In the genomic region with DNA sequence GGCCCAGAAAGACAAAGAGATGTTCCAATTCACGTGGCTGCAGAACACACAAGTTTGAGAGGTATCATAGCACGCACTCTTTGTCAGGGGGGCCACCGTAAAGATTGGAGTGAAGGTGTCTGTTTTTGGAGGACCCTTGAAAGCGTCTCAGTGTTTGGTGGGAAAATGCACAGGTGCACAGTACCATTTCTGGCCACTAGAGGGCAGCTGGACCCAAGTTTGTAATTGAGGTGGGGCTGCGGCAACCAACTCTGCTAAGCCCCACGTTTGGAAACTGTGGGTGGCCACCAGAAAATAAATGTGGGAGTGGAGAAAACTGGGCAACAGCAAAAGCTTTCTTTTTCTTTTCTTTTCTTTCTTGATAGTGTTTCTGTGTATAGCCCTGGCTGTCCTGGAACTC, we compare ENCODE assay signal across 9 mouse cellular contexts. TPM values are rescaled to one million over a fixed set of nuclear protein-coding genes. Genes with fewer than 3 reads are reported as not detected.
A peak's percentile ranks its signal among the peaks of the same experiment; 100 is the strongest.
DNase-seq lines count a peak whose midpoint lies in the region; ATAC-seq and TF ChIP-seq lines count a peak whose summit lies in the region.
"Had no signal": no experiment of that assay in that cellular context is flagged by ENCODE, and none has a peak within 500 bp of the region (broad histone marks: within the 10 kb centered on the region; RNA-seq: fewer than 3 reads in every experiment).

No protein-coding gene starts in this region.

- no peaks in the 10 kb centered on the region for H3K36me3 ChIP-seq in forebrain, embryonic 15.5 days

- H3K9ac ChIP-seq in forebrain, embryonic 15.5 days (replicated peaks) = no peak overlapping the region

- H3K9me3 ChIP-seq in forebrain, embryonic 15.5 days = no peaks in the 10 kb centered on the region

- no peak overlapping the region for H3K4me2 ChIP-seq in forebrain, embryonic 15.5 days (replicated peaks)

- TF ChIP-seq CTCF in left cerebral cortex, adult 2 months (IDR thresholded peaks at IDR 0.05) = peak; percentile 95

- intact Hi-C loops in heart, postnatal 25 days (cut with DNase I) = loop anchor here (1.0 to 10.0 kb wide), 2 partner anchors 151 to 538 kb away; no protein-coding TSS in a partner anchor
- intact Hi-C loops in left cerebral cortex, adult 2 months (cut with DNase I) = loop anchor here (2.0 kb wide), 2 partner anchors 86 to 150 kb away; no protein-coding TSS in a partner anchor

- ATAC-seq in forebrain, embryonic 15.5 days (replicated peaks) = 0 out of 2 replicates have a peak, but pooled peaks have one; percentile 23
- peak; percentile 49; the same call in 1 of the 2 replicates for ATAC-seq in monocyte, adult 5-6 weeks (replicated peaks; ENCODE audit: insufficient number of reproducible peaks, low FRiP score, low TSS enrichment, poor library complexity, severe bottlenecking)

- no peak overlapping the region for H3K27ac ChIP-seq in forebrain, embryonic 15.5 days (replicated peaks)
- no peak overlapping the region for H3K27ac ChIP-seq in left cerebral cortex, adult 2 months

- H3K4me3 ChIP-seq in forebrain, embryonic 15.5 days = no peak overlapping the region
- no peak overlapping the region for H3K4me3 ChIP-seq in left cerebral cortex, adult 2 months

- H3K4me1 ChIP-seq in forebrain, embryonic 15.5 days = peaks cover 23% of the 10 kb centered on the region

- H3K27me3 ChIP-seq in forebrain, embryonic 15.5 days = no peaks in the 10 kb centered on the region

- WGBS in forebrain, embryonic 15.5 days = 12% methylated on average over 6 of the region's 6 CpGs

- peak; percentile 40 to 86 for DNase-seq in heart, adult 18-20 months
- DNase-seq in heart, postnatal 25 days (ENCODE audit: low spot score) = no peak
- peak; percentile 64 to 72 for DNase-seq in CD8-positive naive resting alpha-beta T cell, adult 2 months (ENCODE audit: low read depth in 2 of 2, low spot score in 2 of 2)
- peak; percentile 24 for DNase-seq in c-Kit-positive CD71-positive TER-119-negative erythroid progenitor cells, embryonic 14.5 days (ENCODE audit: low read depth)
- DNase-seq in left cerebral cortex, adult 2 months (ENCODE audit: extremely low spot score in 1 of 2, low spot score in 2 of 2) = peak; percentile 60 to 84
- peak; percentile 85 for DNase-seq in testis, postnatal 10 days (ENCODE audit: low spot score)

RNA-seq across cellular contexts. Expression of gene Sept3, which starts 8.3 kb away (rescaled TPM):
- total RNA-seq in heart, adult 18-20 months (2021) = 1 to 10 TPM in 1 of 2 experiments, under 1 TPM in 1; 0.62 to 1.1 TPM
- total RNA-seq in heart, postnatal 25 days (2021) = under 1 TPM; 0.31 to 0.87 TPM
- 450 and 460 TPM in 2 replicates for polyA plus RNA-seq in forebrain, embryonic 15.5 days (2015; fragmentation: Nextera tagmentation; extraction: Ambion mirVana)
- total RNA-seq in left cerebral cortex, adult 2 months (2021) = 100 to 1,000 TPM; 489 to 520 TPM
- total RNA-seq in monocyte, adult 5-6 weeks (2017) = 0.48 TPM in 1 of 3 replicates, not detected in the others

RNA-seq across cellular contexts. Expression of gene 1500009C09Rik, which starts 14.2 kb away (rescaled TPM):
- not detected for total RNA-seq in heart, adult 18-20 months (2021)
- total RNA-seq in heart, postnatal 25 days (2021) = not detected
- 13.5 and 14.7 TPM in 2 replicates for polyA plus RNA-seq in forebrain, embryonic 15.5 days (2015; fragmentation: Nextera tagmentation; extraction: Ambion mirVana)
- total RNA-seq in left cerebral cortex, adult 2 months (2021) = 100 to 1,000 TPM in 1 of 2 experiments, 10 to 100 TPM in 1; 96.5 to 102 TPM
- not detected in 3 replicates for total RNA-seq in monocyte, adult 5-6 weeks (2017)

RNA-seq across cellular contexts. Expression of gene Cenpm, which starts 21.8 kb away (rescaled TPM):
- under 1 TPM; 0.42 to 0.46 TPM for total RNA-seq in heart, adult 18-20 months (2021)
- total RNA-seq in heart, postnatal 25 days (2021) = under 1 TPM; 0.36 to 0.78 TPM
- 38.9 and 45.6 TPM in 2 replicates for polyA plus RNA-seq in forebrain, embryonic 15.5 days (2015; fragmentation: Nextera tagmentation; extraction: Ambion mirVana)
- 1 to 10 TPM; 3.1 to 4.8 TPM for total RNA-seq in left cerebral cortex, adult 2 months (2021)
- total RNA-seq in monocyte, adult 5-6 weeks (2017) = not detected in 3 replicates

RNA-seq across cellular contexts. Expression of gene Wbp2nl, which starts 32.4 kb away (rescaled TPM):
- total RNA-seq in heart, adult 18-20 months (2021) = not detected
- not detected for total RNA-seq in heart, postnatal 25 days (2021)
- 0.15 TPM in 1 of 2 replicates, not detected in the other for polyA plus RNA-seq in forebrain, embryonic 15.5 days (2015; fragmentation: Nextera tagmentation; extraction: Ambion mirVana)
- not detected for total RNA-seq in left cerebral cortex, adult 2 months (2021)
- not detected in 3 replicates for total RNA-seq in monocyte, adult 5-6 weeks (2017)
- total RNA-seq: left cerebral cortex, adult 8-10 months had no signal

RNA-seq across cellular contexts. Expression of gene Tnfrsf13c, which starts 42.2 kb away (rescaled TPM):
- total RNA-seq in heart, adult 18-20 months (2021) = 1 to 10 TPM in 1 of 2 experiments, under 1 TPM in 1; 0.35 to 2.2 TPM
- under 1 TPM in 1 of 2 experiments, not detected in 1; 0.36 TPM for total RNA-seq in heart, postnatal 25 days (2021)
- polyA plus RNA-seq in forebrain, embryonic 15.5 days (2015; fragmentation: Nextera tagmentation; extraction: Ambion mirVana) = 0.11 and 0.37 TPM in 2 replicates
- under 1 TPM; 0.29 to 0.47 TPM for total RNA-seq in left cerebral cortex, adult 2 months (2021)
- 13.6 to 19.3 TPM (median 17.9 TPM) in 3 replicates for total RNA-seq in monocyte, adult 5-6 weeks (2017)

Comparison
In these comparisons a context has a peak if more than half of its experiments do, and no peak if none do; other contexts are left out.
1. RNA of gene Sept3, which starts 8.3 kb away (total RNA-seq): 489 to 520 TPM in left cerebral cortex, adult 2 months; 0.62 to 1.1 TPM in heart, adult 18-20 months, 0.31 to 0.87 TPM in heart, postnatal 25 days and 0.48 TPM in monocyte, adult 5-6 weeks; every median in the first group is over 100 times any median in the second.
2. RNA of gene 1500009C09Rik, which starts 14.2 kb away (total RNA-seq): 96.5 to 102 TPM in left cerebral cortex, adult 2 months; not detected in heart, adult 18-20 months, not detected in heart, postnatal 25 days and not detected in monocyte, adult 5-6 weeks; every median in the first group is over 10 times any median in the second.